Mouse (Mus musculus) ovary, adult 18-20 months (tissue): Measurements from ENCODE around the gene Pknox2.

ENCODE experiments used
- DNase-seq: peaks from one replicate; pipeline ENCODE4 v3.0.0; 2022; ENCODE audit warnings: low spot score, mixed read lengths

Gene Pknox2

DNA sequence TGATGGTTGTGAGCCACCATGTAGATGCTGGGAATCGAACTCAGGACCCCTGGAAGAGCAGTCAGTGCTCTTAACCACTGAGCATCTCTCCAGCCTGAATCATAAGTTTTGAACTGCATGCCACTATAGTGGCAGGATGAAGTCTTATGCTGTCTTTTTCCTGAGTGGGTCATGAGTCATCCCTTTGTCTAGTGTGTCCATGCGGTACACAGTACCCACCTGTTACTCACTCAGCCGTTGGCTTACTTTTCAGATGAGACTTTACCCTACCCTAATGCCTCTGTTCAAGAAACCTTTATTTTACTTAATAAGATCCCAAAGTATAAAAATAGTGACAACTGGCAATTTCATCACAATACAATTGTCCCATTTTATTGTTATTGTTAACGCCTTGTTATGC lies 95.5 kb downstream of the Pknox2 start:
- no peak for DNase-seq

DNA sequence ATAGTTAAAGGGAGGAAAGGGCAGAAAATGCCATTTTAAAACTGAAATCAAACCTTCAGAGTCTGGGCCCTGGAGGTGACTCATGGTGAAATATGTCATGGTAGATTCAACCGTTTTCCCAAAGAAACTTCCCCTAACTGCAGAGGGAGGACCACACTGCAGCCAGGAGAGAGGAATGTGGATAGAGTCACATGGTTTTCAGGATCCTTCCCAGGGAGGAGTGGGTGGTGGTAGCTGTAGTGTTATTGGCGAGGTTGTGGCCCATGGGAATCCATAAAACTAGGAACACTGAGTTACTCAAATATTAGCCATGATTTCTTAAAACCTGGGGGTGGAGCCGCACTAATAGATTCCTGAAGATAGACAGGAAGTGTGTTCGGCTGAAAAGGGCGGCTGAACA lies 99.7 kb downstream of the Pknox2 start:
- DNase-seq: no peak

DNA sequence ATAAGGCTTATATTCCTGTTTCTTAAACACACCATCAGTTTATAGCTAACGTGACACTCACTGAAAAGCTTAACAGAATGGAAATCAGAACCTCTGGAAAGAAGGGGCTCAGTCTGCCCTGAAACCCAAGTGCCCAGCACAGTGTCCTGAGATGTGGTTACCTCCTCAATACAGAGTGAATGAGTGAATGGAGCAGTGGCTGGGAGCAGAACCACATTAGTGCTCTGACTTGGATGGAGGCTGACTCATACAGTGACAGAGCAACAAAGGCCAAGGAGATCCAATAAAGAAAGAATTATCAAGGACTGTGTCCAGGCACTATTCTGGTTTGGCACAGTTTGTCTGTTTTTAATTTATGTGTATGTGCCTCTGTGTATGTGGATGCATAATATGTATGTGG lies 101.3 kb downstream of the Pknox2 start:
- DNase-seq: no peak

DNA sequence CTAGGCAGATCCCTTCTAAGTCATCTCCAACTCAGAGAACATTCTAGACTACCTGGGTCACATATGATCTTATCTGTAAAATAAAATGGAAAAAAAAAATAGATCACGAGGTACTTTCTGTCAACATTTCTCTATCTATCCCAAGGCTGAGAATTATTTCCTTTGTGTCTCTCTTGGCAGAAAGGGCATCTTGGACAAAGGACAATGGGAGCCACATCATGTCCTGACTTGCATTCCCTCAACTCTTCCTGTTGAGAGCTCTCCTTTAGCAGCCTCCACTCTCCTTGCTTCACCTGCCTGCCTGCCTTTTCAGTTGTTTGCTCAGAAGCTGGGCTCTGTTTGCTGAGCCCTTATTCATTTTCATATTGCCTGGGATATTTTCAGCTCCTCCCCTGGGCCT lies 103.0 kb downstream of the Pknox2 start:
- DNase-seq: no peak

DNA sequence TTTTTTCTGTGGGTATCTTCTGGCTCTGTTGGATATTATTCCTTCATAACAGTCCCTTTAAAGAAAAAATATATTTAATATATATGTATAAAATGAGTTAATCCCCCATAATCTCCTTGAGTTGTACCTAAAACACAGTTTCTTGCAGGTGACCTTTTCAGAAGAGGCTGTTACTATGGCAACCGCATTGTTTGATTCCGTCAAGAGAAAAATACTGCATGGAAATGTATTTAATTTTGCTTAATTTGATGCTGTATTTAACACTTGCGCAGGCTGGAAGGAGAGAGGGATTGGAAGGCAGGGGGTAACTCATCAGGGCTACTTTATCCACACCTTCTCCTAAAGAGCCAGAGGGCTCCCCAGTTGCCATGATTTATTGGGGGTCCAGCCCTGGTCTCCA lies 108.3 kb downstream of the Pknox2 start:
- DNase-seq: no peak

DNA sequence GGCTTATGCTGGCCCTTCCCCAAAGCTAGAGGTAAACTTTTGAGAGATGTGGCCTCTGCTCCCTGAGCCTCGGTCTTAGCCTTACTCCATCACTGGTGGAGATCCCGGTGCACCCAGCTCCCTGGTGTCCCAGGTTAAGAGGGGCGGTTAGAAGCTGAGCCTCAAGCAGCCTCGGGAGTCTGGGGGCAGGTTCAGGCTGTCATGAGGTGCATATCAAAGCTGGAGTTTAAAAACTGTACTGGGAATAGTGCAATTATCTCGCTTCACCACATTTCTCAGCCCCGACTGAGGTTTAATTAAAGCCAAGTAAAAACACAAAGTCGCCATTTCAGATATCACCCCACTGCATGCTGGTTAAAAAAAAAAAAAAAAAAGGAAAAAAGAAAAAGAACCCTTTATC lies 108.8 kb downstream of the Pknox2 start:
- DNase-seq: no peak

DNA sequence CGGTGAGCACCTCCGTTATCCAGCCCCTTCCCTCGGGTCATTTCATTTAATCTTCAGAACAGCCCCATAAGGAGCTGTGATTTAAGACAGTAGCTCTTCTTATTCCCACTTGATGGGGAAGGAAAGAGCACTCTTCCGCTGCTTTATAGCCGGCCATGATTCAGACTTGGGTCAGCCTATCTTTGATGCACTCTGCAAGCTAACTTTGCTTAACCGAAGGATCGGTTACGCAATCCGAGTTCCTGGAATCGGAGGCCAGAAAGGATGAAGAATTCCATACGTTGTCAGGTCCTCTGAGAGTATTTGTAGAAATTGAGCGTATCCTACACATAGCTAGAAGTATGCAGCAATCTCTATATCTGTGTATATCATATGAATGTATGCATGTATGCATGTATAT lies 109.8 kb downstream of the Pknox2 start:
- no peak for DNase-seq

DNA sequence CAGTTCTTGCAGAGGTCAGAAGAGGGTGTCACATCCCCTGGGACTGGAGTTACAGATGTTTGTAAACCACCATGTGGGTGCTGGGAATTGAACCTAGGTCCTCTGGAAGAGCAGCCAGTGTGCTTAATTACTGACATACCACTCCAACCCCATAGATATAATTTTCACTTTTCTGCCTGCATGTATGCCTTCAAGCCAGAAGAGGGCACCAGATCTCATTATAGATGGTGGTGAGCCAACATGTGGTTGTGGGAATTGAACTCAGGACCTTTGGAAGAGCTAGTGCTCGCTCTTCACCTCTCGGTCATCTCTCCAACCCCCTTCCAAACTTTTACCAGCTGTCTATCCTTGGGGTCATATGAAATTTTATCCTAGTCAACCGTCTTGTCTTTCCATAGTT lies 112.0 kb downstream of the Pknox2 start:
- no peak for DNase-seq

DNA sequence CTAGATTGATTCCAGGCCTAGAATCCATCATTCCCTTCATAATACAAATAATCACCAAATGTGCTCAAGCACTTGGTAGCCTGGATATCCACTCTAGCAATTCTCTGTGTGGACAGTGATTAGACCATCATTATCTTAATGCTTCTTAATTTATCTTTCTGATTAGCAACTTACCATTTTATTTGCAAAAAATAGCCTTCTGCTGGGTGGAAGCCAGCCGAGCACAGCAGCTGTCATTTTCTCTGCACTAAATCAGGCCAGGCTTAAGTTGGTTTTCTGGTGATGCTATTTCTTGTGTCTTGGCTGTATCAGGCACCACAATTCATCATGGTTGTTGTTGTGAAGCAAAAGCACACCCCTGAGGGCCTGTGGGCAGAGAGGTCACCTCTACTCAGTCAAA lies 112.9 kb downstream of the Pknox2 start:
- DNase-seq: no peak

DNA sequence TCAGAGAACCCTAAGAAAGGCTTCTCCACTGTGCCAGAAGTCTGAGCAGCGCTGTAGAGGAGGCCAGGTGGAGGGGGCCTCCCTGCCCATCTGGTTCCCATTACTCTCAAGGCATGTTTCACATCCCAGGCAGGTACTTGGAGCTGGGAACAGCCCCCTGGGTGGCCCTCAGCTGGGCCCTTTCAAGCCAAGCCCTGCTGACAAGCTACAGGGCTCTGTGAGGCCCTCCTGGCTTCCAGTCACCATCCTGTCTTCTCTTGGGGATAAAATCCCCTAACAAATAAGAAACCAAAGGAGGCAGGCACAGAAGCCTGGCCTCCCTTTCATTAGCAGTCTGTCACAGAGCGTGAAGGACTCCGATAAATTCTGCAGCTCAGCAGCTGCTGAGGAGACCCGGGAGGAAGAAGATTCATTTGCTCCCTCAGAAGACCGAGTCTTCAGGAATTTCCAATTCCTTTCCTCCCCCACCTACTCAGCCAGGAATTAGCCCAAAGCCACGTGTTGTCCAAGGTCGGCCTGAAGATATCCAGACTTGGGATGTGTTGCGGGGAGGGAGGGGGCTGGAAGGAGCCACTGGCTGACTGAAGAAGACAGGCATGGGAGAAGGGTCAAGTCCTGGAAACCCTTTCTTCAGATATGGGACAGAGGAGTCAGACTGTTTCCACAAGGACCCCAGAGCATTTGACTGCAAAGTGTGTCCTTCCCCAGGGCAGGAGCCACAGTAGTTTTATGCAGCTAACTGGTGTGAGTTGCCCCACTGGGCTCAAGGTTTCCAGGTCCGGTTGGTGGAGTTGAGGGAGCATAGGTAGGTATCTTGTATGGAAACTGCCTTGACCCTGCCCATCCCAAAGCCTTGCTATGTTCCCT lies 116.6 kb downstream of the Pknox2 start:
- DNase-seq: peak; percentile 61

DNA sequence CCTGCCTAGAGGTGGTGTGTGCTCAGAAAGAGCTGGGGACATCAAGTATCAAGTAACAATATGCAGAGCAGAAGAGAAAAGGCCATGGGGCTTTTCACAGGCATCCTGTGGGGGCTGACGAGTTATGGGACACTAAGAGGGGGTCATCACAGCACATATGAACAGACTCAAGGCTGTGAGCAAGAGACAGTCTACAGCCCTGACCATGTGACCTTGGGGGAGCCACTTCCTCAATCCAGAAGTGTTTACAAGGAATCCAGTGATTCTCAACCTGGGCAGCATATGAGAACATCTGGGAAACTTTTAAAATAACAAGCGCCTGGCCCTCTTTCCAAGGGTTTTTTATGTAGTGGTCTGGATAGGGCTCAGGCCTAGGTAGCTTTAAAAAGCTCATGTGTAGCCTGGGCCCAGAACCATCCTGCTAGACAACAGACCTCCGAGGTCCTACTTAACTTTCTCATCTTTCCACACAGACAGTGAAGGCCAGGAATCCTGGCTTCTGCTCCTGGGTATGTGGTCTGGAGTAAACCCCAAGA lies 117.3 kb downstream of the Pknox2 start:
- DNase-seq: no peak

DNA sequence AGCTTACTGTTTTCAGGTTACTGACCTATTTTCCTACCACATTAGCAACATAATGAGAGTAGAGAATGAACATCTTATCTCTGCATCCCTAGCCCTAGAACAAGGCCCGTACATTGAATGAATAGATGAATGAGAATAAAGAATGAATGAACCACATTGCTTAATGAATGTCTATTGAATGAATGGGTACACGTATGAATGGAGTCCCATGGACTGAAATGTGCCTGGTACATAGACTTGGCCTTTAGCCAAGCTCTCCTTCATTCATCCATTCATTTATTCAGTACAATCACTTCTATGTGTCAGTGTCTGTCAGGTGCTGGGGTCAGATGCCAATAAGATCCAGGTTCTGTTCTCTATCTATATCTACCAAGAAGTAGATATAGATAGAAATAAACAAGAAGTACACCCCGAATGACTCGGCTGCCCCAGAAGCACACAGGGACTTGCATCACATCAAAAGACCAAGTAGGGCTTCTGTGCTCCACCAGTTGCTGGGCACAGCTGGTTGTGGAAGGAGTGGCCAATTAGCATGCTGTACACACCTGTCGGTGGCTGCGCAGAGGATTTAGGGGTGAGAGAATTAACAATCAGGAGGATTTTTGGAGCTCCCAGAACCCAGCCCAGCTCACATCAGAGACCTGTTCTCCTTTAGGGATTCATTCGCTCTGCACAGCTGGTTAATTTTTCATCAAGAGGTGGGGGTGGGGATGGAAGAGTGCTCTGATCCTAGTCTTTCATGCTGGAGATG lies 119.2 kb downstream of the Pknox2 start:
- DNase-seq: no peak

DNA sequence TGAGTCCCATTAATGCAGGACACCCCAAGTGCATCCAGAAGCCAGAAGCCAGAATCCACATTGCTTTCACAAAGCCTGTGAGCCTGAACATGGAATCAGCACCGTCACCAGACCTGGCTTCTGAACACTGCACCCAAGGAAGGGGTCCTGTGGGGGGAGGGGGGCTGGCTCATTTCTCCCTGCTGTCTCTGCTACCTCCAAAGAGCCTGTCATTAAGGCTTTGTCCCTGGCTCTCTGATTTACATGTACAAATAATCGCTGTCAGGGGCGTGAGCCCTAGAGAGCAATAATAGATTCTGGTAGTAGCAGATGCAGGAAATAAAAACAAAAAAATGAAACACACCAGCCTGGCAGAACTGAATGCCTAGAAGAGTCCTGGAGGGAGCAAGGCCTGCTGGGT lies 121.3 kb downstream of the Pknox2 start:
- DNase-seq: no peak

DNA sequence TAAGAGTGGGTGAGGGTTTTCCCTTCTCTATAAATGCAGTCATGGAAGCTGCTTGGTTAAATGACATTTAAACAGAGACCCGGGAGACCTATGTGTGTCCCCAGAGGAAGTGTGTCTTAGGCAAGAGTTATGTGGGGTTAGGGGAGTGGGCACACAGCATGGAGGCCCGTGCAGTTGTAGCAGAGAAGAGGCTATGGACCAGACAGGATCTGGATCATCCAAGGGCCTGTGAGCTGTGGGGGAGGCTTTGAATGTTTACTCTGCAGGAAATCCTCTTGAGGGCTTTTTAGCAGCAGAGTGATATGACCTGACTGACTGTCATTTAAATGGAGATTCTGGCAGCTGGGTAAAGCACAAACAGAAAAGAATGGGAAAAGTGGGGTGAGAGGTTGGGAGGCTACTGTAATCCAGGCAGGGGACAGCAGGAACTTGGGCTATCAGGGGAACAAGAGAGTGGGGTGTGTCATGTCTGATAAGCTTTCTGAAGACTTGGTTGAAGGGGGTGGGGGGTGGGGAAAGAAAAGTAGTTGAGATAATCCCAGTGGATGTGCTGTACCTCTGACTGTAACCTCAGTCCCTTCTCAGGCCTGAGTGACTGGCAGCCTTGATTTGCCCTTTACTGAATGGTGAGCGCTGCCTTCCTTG lies 125.5 kb downstream of the Pknox2 start:
- DNase-seq: no peak

DNA sequence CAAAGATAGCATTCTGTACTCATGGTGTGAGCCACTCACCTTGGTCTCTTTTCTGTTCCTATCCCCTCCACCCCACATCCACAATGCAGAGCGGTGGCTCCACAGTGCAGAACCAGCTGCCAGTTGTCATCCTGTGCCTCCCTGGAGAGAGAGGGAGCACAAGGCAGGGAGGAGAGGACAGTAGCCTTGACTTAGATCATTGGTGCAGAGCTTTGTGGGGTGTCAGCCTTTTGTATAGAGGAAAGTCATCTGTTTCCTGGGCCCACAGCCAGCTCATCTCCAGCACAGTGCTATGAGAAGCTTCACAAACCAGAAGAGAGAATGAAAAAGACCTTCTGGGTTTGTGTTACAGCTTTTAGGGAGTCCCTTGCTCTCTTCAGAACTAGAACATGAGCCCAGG lies 129.1 kb downstream of the Pknox2 start:
- DNase-seq: no peak

DNA sequence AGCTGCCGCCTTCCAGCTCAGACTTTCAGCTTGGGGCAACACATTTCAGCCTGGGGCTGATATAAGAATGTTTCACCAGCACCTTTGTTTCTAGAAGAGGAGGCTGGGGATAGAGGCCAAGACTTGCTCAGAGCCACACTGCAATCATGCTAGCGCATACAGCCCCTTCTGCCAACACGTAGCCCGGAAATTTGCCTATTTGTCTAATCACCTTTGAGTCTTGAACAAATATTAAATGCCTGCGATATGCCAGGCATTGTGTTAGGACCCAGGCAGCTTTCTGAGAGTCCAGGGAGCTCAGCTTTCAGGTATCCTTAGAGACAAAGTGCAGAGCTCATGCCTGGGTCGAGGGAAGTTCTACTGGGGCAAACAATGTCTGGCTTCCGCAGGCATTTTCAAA lies 130.0 kb downstream of the Pknox2 start:
- DNase-seq: no peak

DNA sequence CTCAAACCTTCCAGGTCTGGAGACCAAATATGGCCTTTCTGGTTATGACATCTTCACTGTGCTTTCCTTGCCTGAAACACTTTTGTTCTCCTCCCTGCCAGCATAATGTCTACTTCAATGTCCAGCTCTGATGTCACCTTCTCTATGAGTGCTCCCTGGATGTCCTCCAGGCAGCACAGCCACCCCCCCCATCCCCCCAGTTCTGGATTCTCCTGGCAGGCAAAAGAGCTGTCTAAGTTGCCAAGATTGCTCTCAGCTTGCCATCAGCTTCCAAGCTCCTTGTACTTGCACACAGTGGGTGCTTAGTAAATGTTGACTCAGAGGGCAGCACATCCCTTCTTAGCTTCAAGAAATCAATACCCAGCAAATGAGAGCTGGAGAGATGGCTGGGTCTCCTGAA lies 131.0 kb downstream of the Pknox2 start:
- no peak for DNase-seq

DNA sequence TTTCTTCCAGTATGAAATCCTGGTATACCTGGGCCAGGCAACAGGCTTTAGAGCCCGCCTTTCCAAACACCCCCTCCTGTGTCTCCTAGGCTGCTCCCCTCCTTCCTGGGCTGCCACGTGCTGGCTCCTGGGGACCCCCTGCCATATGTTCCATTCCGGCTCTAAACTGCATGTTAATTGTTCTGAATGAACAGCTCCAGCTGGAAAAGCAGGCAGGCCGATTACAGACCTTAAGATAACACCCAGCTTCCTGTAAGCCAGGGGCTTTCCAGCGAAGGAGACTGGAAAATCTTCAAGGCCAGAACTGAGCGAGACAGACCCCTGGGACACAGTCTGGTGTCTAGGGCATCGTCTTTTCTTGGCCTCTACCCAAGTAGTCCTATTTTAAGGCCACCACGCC lies 133.6 kb downstream of the Pknox2 start:
- peak; percentile 28 for DNase-seq

DNA sequence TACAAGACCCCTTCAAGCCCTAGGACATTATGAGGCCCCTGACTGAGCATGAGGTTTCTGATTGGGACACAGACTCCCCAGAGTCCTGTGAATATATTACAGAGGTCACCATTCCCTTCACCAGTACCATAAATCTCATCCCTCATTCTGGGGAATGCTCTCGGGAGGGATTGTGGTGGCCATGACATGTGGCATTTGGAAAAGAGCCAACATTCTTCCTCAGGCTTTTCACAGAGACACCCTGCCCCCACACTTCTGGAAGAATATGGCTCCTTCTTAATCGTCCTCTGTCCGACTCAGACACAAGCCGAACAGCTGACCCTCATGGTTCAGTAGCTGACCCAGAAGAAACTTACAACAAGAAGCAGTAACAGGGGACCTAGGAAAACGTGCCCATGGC lies 139.1 kb downstream of the Pknox2 start:
- no peak for DNase-seq

DNA sequence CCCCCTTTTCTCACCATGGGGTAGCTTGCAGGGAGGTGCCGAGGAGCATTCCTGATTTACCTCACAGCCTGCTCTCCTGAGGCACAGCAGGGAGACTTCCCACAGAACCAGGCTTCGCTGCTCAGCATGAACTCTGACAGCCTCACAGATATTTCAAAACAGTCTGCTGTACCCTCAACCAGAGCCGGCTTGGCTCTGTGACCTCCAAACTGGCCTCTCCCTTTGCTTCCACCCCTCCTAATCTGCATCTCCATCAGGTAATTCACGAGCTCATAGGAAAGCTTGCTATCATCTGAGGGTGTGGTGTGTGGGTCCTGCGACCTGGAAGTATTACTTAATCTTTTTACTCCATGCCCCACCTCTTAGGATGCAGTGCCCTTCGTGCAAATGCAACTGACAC lies 142.5 kb downstream of the Pknox2 start:
- no peak for DNase-seq

DNA sequence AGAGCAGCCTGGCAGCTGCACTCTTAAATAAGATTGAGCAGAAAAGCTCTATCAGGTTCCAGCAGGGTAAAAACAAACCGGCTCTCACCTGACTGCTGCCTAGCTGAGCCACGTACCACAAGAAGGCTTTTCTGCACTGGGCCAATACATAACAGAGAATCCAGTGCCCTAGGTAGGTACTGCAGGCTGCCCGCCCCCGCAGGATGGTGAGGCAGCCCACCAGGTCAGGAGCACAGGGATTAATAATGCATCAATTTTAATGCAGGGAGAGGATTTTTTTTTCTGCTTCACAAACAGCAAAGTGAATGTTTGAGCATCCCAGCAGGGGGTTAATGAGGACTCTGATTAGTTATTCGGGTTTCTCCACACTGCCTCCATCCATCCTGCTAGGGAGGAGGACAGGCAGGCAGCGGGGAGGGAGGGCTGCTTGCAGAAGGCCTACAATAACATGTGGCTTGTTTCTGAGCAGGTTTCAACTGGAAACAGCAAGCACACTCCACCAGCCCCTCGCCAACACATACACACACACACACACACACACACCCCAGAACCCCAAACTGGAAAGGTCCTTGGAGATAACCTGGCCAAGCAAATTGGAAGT lies 145.2 kb downstream of the Pknox2 start:
- DNase-seq: no peak

DNA sequence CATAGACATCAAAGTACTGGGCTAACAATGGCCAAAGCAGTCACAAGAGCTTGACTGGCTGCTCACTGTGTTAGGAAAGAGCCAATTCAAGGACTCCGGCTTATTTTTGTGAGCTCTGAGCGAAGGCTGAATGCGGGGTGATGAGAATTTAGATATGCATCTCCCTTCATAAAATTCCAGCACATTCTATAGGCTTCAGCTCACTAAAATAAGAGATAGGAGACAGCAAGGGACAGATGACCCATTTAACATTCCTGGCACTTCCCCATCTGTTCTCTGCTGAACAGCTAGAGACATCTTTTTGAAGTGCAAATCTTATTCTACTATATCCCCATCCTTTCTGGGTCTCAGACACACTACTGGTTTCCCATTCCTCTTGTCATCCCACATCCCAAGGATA lies 147.8 kb downstream of the Pknox2 start:
- no peak for DNase-seq
